Mouse (Mus musculus) kidney, adult 10 weeks (tissue): ENCODE measurements around the gene March6. TPM values are rescaled to one million over a fixed set of nuclear protein-coding genes. Genes with fewer than 3 reads are reported as not detected.

Experiments
- polyA plus RNA-seq: library from polyadenylated mRNA; stranded (reverse); fragments of 350-450 nt; fragmentation: Illumina TruSeq; extraction: RNeasy Lipid Tissue Mini Kit (QIAGEN cat#74804); gene quantifications from one replicate; pipeline ENCODE4 v1.2.3, GENCODE M21; 2014; ENCODE audit warnings: low read depth, low replicate concordance

Gene March6
- polyA plus RNA-seq = 137 TPM

GRCm38 (mm10) chr15:31530659-31531445 is at the start of gene March6:
Gene March6, minus strand, starts transcription at chr15:31531053.

GRCm38 (mm10) chr15:31565184-31565583 is 34.3 kb upstream of the March6 start, which contains the start of gene Cmbl:
Gene Cmbl, plus strand, starts transcription at chr15:31565389.

GRCm38 (mm10) chr15:31453098-31453916 is 77.5 kb downstream of the March6 start, which contains the start of gene Ropn1l:
Gene Ropn1l, minus strand, starts transcription at chr15:31453737.

Other genes starting within 250 kb of the March6 start
- 45.7 TPM for gene Ankrd33b, start 163.3 kb downstream of the March6 start, polyA plus RNA-seq
- 6.5 TPM for gene Ropn1l, start 77.3 kb downstream of the March6 start, polyA plus RNA-seq
- gene Cmbl, start 34.3 kb upstream of the March6 start, polyA plus RNA-seq = 195 TPM
- 85.8 TPM for gene Cct5, start 70.8 kb upstream of the March6 start, polyA plus RNA-seq
- 4.5 TPM for gene Fam173b, start 70.8 kb upstream of the March6 start, polyA plus RNA-seq